Mouse (Mus musculus) cerebellum, adult 2 months (tissue): Measurements from ENCODE around the gene Mrpl2.

ENCODE experiments used
- CTCF ChIP-seq: fragments of 200-500 bp; IDR thresholded peaks from 2 replicates; pipeline ENCODE4 v1.5.1; 2011; ENCODE audit warnings: low read depth, mild to moderate bottlenecking, control low read depth, low read length, moderate library complexity, borderline replicate concordance; ENCODE audit not compliant: insufficient read depth
- POLR2A ChIP-seq: fragments of 200-500 bp; IDR thresholded peaks from 2 replicates; pipeline ENCODE4 v1.6.1; 2011; ENCODE audit warnings: low read length, control low read depth, borderline replicate concordance; ENCODE audit not compliant: insufficient read depth

GRCm38 (mm10) chr17:46646322-46646662, 263 bp downstream of the Mrpl2 start:
- no peak for TF ChIP-seq POLR2A
- TF ChIP-seq CTCF = no peak
